Mouse (Mus musculus): ENCODE data around the gene Scn2a. TPM values are rescaled to one million over a fixed set of nuclear protein-coding genes. Genes with fewer than 3 reads are reported as not detected.
"Not testable (repeated sequence)": the region's sequence is repeated elsewhere in the genome, so short reads cannot be mapped to it uniquely, and the experiment has no call there.

Scn2a gene
- total RNA-seq, 2 experiments from 2014 or later, result 239 to 265 TPM

DNA sequence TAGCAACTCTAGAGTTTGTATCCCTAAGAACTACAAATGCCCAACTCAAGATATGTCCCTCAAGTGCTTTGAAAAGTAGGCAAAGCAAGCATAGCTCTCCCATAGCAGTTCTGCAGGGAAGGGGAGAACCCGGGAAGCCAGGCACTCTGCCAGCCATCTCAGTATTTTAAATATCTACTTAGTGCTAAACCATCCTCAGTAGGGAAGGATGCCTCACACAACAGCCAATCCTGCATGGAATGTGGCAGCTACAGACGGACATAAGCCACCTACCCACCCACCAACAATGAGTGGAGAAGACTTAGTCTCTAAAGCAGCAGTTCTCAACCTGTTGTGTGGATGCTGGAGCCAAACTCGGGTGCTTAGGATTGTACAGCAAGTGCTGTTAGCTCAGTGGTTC, 73.9 kb downstream of the Scn2a start:
- DNase-seq (ENCODE audit: extremely low spot score in 1 of 2, low spot score in 1 of 2), result no peak

GRCm38 (mm10) chr2:65695061-65695460, 74.5 kb downstream of the Scn2a start:
- no peak for DNase-seq (ENCODE audit: extremely low spot score in 1 of 2, low spot score in 1 of 2)

GRCm38 (mm10) chr2:65700246-65700645, 79.7 kb downstream of the Scn2a start:
- no peak for DNase-seq (ENCODE audit: extremely low spot score in 1 of 2, low spot score in 1 of 2)

- no peak for DNase-seq (ENCODE audit: extremely low spot score in 1 of 2, low spot score in 1 of 2)
Measured at GRCm38 (mm10) chr2:65701175-65701574, 80.6 kb downstream of the Scn2a start.

GRCm38 (mm10) chr2:65722219-65722800, 101.7 kb downstream of the Scn2a start:
- no peak for DNase-seq (ENCODE audit: extremely low spot score in 1 of 2, low spot score in 1 of 2)

DNA sequence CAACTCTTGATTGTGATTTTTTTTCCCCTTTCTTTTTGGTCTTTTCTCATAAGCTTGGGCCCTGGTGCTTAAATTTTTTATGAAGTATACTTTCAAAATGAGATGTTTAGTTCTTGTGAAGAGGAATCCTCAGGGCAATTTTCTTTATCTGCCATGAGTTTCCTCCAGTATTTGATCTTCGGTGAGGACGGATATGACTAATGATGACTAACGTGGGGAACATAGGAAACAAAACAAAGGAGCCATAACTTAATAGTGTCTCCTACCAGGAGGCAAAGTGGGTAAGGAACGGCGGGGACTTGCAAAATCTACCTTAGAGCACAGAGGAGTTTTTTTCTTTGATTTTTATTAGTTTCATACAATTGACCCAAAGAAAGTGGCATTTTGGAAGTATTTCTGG, 124.8 kb downstream of the Scn2a start:
- DNase-seq (ENCODE audit: extremely low spot score in 1 of 2, low spot score in 1 of 2), result no peak

- DNase-seq (ENCODE audit: extremely low spot score in 1 of 2, low spot score in 1 of 2), result no peak
Measured at GRCm38 (mm10) chr2:65782442-65782841, 161.9 kb downstream of the Scn2a start.

- no peak for DNase-seq (ENCODE audit: extremely low spot score in 1 of 2, low spot score in 1 of 2)
Measured at GRCm38 (mm10) chr2:65783392-65783791, 162.8 kb downstream of the Scn2a start.

GRCm38 (mm10) chr2:65792516-65792915, 171.9 kb downstream of the Scn2a start:
- no peak for DNase-seq (ENCODE audit: extremely low spot score in 1 of 2, low spot score in 1 of 2)

- no peak for DNase-seq (ENCODE audit: extremely low spot score in 1 of 2, low spot score in 1 of 2)
Measured at GRCm38 (mm10) chr2:65793593-65793992, 173.0 kb downstream of the Scn2a start.

- no peak for DNase-seq (ENCODE audit: extremely low spot score in 1 of 2, low spot score in 1 of 2)
Measured at GRCm38 (mm10) chr2:65801054-65801709, 180.6 kb downstream of the Scn2a start.

DNA sequence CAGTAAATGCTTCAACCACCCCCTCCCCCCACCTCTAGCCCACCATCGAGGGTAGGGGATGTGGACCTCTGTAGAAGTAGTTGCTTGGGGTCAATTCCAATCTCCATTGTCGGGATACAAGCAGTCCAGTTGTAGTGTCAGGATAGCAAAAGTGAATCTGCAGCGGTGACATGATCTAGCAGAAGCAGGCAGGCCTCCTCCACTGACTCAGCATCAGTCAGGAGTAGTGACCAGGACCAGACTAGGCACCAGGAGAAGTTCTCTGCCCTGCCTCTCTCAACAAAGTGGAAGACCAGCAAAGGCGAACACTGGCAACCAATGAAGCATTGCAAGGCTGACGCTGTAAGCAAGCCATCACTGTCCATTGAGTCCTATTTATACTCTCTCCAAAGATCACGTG, 186.0 kb downstream of the Scn2a start:
- DNase-seq (ENCODE audit: extremely low spot score in 1 of 2, low spot score in 1 of 2), result no peak

DNA sequence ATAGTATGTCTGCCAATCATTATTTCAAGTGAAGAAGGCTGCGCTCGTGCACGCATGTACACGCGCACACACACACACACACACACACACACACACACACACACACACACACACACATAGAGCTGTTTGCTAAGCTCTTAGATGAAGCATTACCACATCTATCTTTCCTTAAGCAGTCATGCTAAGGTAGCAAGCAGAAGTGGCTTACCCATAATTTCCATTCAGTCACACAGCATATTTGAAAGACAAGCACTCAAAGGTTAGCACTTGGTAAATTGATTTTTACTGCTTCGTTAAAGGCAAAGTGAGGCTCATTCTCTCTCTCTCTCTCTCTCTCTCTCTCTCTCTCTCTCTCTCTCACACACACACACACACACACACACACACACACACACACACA, 190.6 kb downstream of the Scn2a start:
- not testable (repeated sequence) for DNase-seq (ENCODE audit: extremely low spot score in 1 of 2, low spot score in 1 of 2)

Other genes with a start within 250 kb of the Scn2a start
- gene Scn3a, start 53.1 kb upstream of the Scn2a start, total RNA-seq (2021), result 10 to 100 TPM; 37.7 to 40.2 TPM
- gene Csrnp3, start 225.0 kb downstream of the Scn2a start, total RNA-seq (2021), result 10 to 100 TPM; 72.7 to 82.4 TPM